Mouse (Mus musculus): Measurements from ENCODE around the gene Tbx19. TPM values are rescaled to one million over a fixed set of nuclear protein-coding genes. Genes with fewer than 3 reads are reported as not detected.

Tbx19 gene
- total RNA-seq, 2 experiments from 2014 or later: not detected

- peak; percentile 34 to 41 for DNase-seq
- intact Hi-C loops (cut with DNase I): loop anchor here (1.0 to 5.0 kb wide), 7 partner anchors 215 to 802 kb away; partner anchors contain the start of gene Atp1b1
Observed at GRCm38 (mm10) chr1:165119760-165120159, 40.8 kb downstream of the Tbx19 start.

GRCm38 (mm10) chr1:165119011-165119726 is 41.4 kb downstream of the Tbx19 start:
- DNase-seq: no peak
- intact Hi-C loops (cut with DNase I): loop anchor here (2.0 kb wide), 1 partner anchor 214 kb away; no protein-coding TSS in a partner anchor

- intact Hi-C loops (cut with DNase I): loop anchor here (5.0 kb wide), 3 partner anchors 67 to 347 kb away; no protein-coding TSS in a partner anchor
- peak; percentile 64 to 66 for DNase-seq
Observed at GRCm38 (mm10) chr1:165114460-165115175, 46.0 kb downstream of the Tbx19 start.

GRCm38 (mm10) chr1:165113700-165114099 is 46.9 kb downstream of the Tbx19 start:
- intact Hi-C loops (cut with DNase I): loop anchor here (5.0 kb wide), 3 partner anchors 66 to 346 kb away; no protein-coding TSS in a partner anchor

GRCm38 (mm10) chr1:165110659-165111058 is 49.9 kb downstream of the Tbx19 start:
- DNase-seq: peak; percentile 45 to 58

More at GRCm38 (mm10) chr1:165113700-165114099, 46.9 kb downstream of the Tbx19 start:
- DNase-seq: no peak

GRCm38 (mm10) chr1:165109135-165109534 is 51.4 kb downstream of the Tbx19 start:
- DNase-seq: no peak
- intact Hi-C loops (cut with DNase I): no loop called here

More at GRCm38 (mm10) chr1:165110659-165111058, 49.9 kb downstream of the Tbx19 start:
- intact Hi-C loops (cut with DNase I): loop anchor here (5.0 kb wide), 3 partner anchors 63 to 343 kb away; no protein-coding TSS in a partner anchor

- intact Hi-C loops (cut with DNase I): no loop called here
- DNase-seq: no peak
Observed at GRCm38 (mm10) chr1:165108477-165108876, 52.1 kb downstream of the Tbx19 start.

GRCm38 (mm10) chr1:165106011-165106385 is 54.6 kb downstream of the Tbx19 start:
- DNase-seq: no peak
- intact Hi-C loops (cut with DNase I): no loop called here

GRCm38 (mm10) chr1:165105270-165106010 is 55.1 kb downstream of the Tbx19 start:
- intact Hi-C loops (cut with DNase I): no loop called here

GRCm38 (mm10) chr1:165104707-165105259 is 55.8 kb downstream of the Tbx19 start:
- intact Hi-C loops (cut with DNase I): no loop called here
- peak; percentile 23 to 44 for DNase-seq

More at GRCm38 (mm10) chr1:165105270-165106010, 55.1 kb downstream of the Tbx19 start:
- no peak for DNase-seq

- intact Hi-C loops (cut with DNase I): no loop called here
Observed at GRCm38 (mm10) chr1:165099569-165099968, 61.0 kb downstream of the Tbx19 start.

GRCm38 (mm10) chr1:165094871-165095270 is 65.7 kb downstream of the Tbx19 start:
- intact Hi-C loops (cut with DNase I): no loop called here
- no peak for DNase-seq

More at GRCm38 (mm10) chr1:165099569-165099968, 61.0 kb downstream of the Tbx19 start:
- no peak for DNase-seq

GRCm38 (mm10) chr1:165091721-165092120 is 68.9 kb downstream of the Tbx19 start:
- no peak for DNase-seq
- intact Hi-C loops (cut with DNase I): no loop called here

- intact Hi-C loops (cut with DNase I): no loop called here
- DNase-seq: no peak
Observed at GRCm38 (mm10) chr1:165089556-165089955, 71.0 kb downstream of the Tbx19 start.

Other genes starting within 250 kb of the Tbx19 start
- gene Xcl1, start 225.2 kb downstream of the Tbx19 start, total RNA-seq (2021): not detected
- gene Sft2d2, start 33.7 kb upstream of the Tbx19 start, total RNA-seq (2021): 10 to 100 TPM; 16.8 to 18.4 TPM
- gene Tiprl, start 76.2 kb upstream of the Tbx19 start, total RNA-seq (2021): 10 to 100 TPM; 49.4 to 50.8 TPM
- gene Gpr161, start 135.0 kb upstream of the Tbx19 start, total RNA-seq (2021): 1 to 10 TPM; 5.7 to 8.1 TPM

All from heart, postnatal 10 days (tissue).